Mouse (Mus musculus) limb, embryonic 15.5 days (tissue): ENCODE data around the gene Ttll10. TPM values are rescaled to one million over a fixed set of nuclear protein-coding genes. Genes with fewer than 3 reads are reported as not detected.

Experiments
- ATAC-seq: fragments of 200-750 bp; cut with Nextera tagmentation; 2 replicates; pipeline ENCODE4 v1.8.0; 2017; ENCODE audit warnings: low read depth, moderate TSS enrichment; ENCODE audit not compliant: insufficient number of reproducible peaks, low FRiP score, low TSS enrichment
- H3K27ac ChIP-seq: fragments of 300-500 bp; sonication (generic); 2 replicates; pipeline ENCODE4 v1.5.1; 2015; ENCODE audit warnings: moderate library complexity, mild to moderate bottlenecking, inconsistent platforms
- H3K27me3 ChIP-seq: fragments of 300-500 bp; sonication (generic); 2 replicates; pipeline ENCODE4 v1.6.1; 2015; ENCODE audit warnings: inconsistent platforms
- H3K36me3 ChIP-seq: fragments of 300-500 bp; sonication (generic); 2 replicates; pipeline ENCODE4 v1.6.1; 2015; ENCODE audit warnings: inconsistent platforms
- H3K4me1 ChIP-seq: fragments of 300-500 bp; sonication (generic); 2 replicates; pipeline ENCODE4 v1.6.1; 2015; ENCODE audit warnings: inconsistent platforms
- H3K4me2 ChIP-seq: fragments of 300-500 bp; sonication (generic); 2 replicates; pipeline ENCODE4 v1.6.1; 2015; ENCODE audit warnings: mild to moderate bottlenecking, inconsistent platforms
- H3K4me3 ChIP-seq: fragments of 300-500 bp; sonication (generic); 2 replicates; pipeline ENCODE4 v1.5.1; 2015; ENCODE audit warnings: mild to moderate bottlenecking, inconsistent platforms
- H3K9ac ChIP-seq: fragments of 300-500 bp; sonication (generic); 2 replicates; pipeline ENCODE4 v1.6.1; 2015; ENCODE audit warnings: inconsistent platforms
- H3K9me3 ChIP-seq: fragments of 300-500 bp; sonication (generic); 2 replicates; pipeline ENCODE4 v1.6.1; 2016; ENCODE audit warnings: inconsistent platforms
- WGBS: fragments of 180-500 bp; shearing (Covaris S2); methylation state at CpG from one replicate; pipeline ENCODE4 v1.1.7; 2015; 5-methylcytosine and 5-hydroxymethylcytosine counted together
- polyA plus RNA-seq: library from polyadenylated mRNA; unstranded; fragments of >200 nt; fragmentation: Nextera tagmentation; extraction: Ambion mirVana; gene quantifications from 2 replicates; pipeline ENCODE4 v1.2.1, GENCODE M21; 2015

Ttll10 gene
- polyA plus RNA-seq, 1 experiment from 2014 or later, result 3.1 TPM

GRCm38 (mm10) chr4:156063861-156064509 is 4.8 kb upstream of the Ttll10 start:
- H3K4me1 ChIP-seq, result peaks cover 12% of the 10 kb centered on the region; the same call in 1 of the 2 replicates
- no peaks in the 10 kb centered on the region for H3K27me3 ChIP-seq
- H3K36me3 ChIP-seq, result no peaks in the 10 kb centered on the region
- ATAC-seq, result no peak
- WGBS, result 17% methylated on average over 4 of the region's 4 CpGs
- no peaks in the 10 kb centered on the region for H3K9me3 ChIP-seq
- no peak overlapping the region for H3K9ac ChIP-seq
- no peak overlapping the region for H3K4me3 ChIP-seq
- 0 out of 2 replicates have a peak overlapping the region, but pooled peaks have one; percentile 40 for H3K27ac ChIP-seq
- H3K4me2 ChIP-seq, result no peak overlapping the region

GRCm38 (mm10) chr4:156059713-156060112 is 499 bp upstream of the Ttll10 start:
- Histone ChIP-seq H3K27ac (peak overlapping the region; percentile 70), H3K9ac (no peak overlapping the region), H3K36me3 (no peaks in the 10 kb centered on the region), H3K4me1 (peaks cover 12% of the 10 kb centered on the region; the same call in 1 of the 2 replicates), H3K9me3 (no peaks in the 10 kb centered on the region), H3K4me3 (peak overlapping the region; percentile 31), H3K27me3 (no peaks in the 10 kb centered on the region), H3K4me2 (no peak overlapping the region)
- 19% methylated on average over 10 of the region's 10 CpGs for WGBS
- peak; percentile 61; the same call in 1 of the 2 replicates for ATAC-seq

- peak overlapping the region; percentile 70 for H3K27ac ChIP-seq
Observed at GRCm38 (mm10) chr4:156058826-156059225, 388 bp downstream of the Ttll10 start.

GRCm38 (mm10) chr4:156057702-156058101 is 1.5 kb downstream of the Ttll10 start:
- Histone ChIP-seq H3K27ac (no peak overlapping the region), H3K4me2 (peak overlapping the region; percentile 22), H3K36me3 (no peaks in the 10 kb centered on the region), H3K27me3 (no peaks in the 10 kb centered on the region), H3K9ac (no peak overlapping the region), H3K9me3 (no peaks in the 10 kb centered on the region), H3K4me1 (0 out of 2 replicates have a peak, but pooled peaks cover 4% of the 10 kb centered on the region), H3K4me3 (peak overlapping the region; percentile 31)
- no peak for ATAC-seq
- 53% methylated on average over 10 of the region's 10 CpGs for WGBS

More at GRCm38 (mm10) chr4:156058826-156059225, 388 bp downstream of the Ttll10 start:
- Histone ChIP-seq H3K27me3 (no peaks in the 10 kb centered on the region), H3K9ac (no peak overlapping the region), H3K36me3 (no peaks in the 10 kb centered on the region), H3K4me3 (peak overlapping the region; percentile 31), H3K9me3 (no peaks in the 10 kb centered on the region), H3K4me1 (peaks cover 4% of the 10 kb centered on the region; the same call in 1 of the 2 replicates), H3K4me2 (0 out of 2 replicates have a peak overlapping the region, but pooled peaks have one; percentile 3)
- WGBS, result 57% methylated on average over 9 of the region's 9 CpGs
- no peak for ATAC-seq

GRCm38 (mm10) chr4:156055173-156055572 is 4.0 kb downstream of the Ttll10 start:
- H3K4me1 ChIP-seq, result peaks cover 4% of the 10 kb centered on the region; the same call in 1 of the 2 replicates
- H3K9ac ChIP-seq, result no peak overlapping the region
- H3K36me3 ChIP-seq, result no peaks in the 10 kb centered on the region
- WGBS, result 91% methylated on average over 5 of the region's 5 CpGs
- no peak for ATAC-seq
- H3K4me2 ChIP-seq, result no peak overlapping the region
- no peaks in the 10 kb centered on the region for H3K27me3 ChIP-seq
- no peaks in the 10 kb centered on the region for H3K9me3 ChIP-seq
- no peak overlapping the region for H3K4me3 ChIP-seq
- H3K27ac ChIP-seq, result no peak overlapping the region

- no peak for ATAC-seq
Observed at GRCm38 (mm10) chr4:156054606-156055005, 4.6 kb downstream of the Ttll10 start.

GRCm38 (mm10) chr4:156054130-156054529 is 5.1 kb downstream of the Ttll10 start:
- Histone ChIP-seq H3K9ac (no peak overlapping the region), H3K4me3 (no peak overlapping the region), H3K36me3 (no peaks in the 10 kb centered on the region), H3K4me2 (no peak overlapping the region), H3K27me3 (no peaks in the 10 kb centered on the region), H3K27ac (no peak overlapping the region), H3K9me3 (no peaks in the 10 kb centered on the region), H3K4me1 (no peaks in the 10 kb centered on the region; the same call in 1 of the 2 replicates)
- WGBS, result 76% methylated on average over 4 of the region's 4 CpGs
- no peak for ATAC-seq

More at GRCm38 (mm10) chr4:156054606-156055005, 4.6 kb downstream of the Ttll10 start:
- WGBS, result 96% methylated on average over 6 of the region's 6 CpGs
- no peak overlapping the region for H3K4me3 ChIP-seq
- no peaks in the 10 kb centered on the region for H3K9me3 ChIP-seq
- H3K4me2 ChIP-seq, result no peak overlapping the region
- H3K4me1 ChIP-seq, result peaks cover under 1% of the 10 kb centered on the region; the same call in 1 of the 2 replicates
- H3K27ac ChIP-seq, result no peak overlapping the region
- no peak overlapping the region for H3K9ac ChIP-seq
- H3K36me3 ChIP-seq, result no peaks in the 10 kb centered on the region
- H3K27me3 ChIP-seq, result no peaks in the 10 kb centered on the region

- no peaks in the 10 kb centered on the region; the same call in 1 of the 2 replicates for H3K4me1 ChIP-seq
- no peak overlapping the region for H3K4me3 ChIP-seq
- no peak overlapping the region for H3K9ac ChIP-seq
- H3K4me2 ChIP-seq, result no peak overlapping the region
- 74% methylated on average over 4 of the region's 4 CpGs for WGBS
- no peak for ATAC-seq
- no peak overlapping the region for H3K27ac ChIP-seq
- no peaks in the 10 kb centered on the region for H3K9me3 ChIP-seq
- H3K36me3 ChIP-seq, result no peaks in the 10 kb centered on the region
- H3K27me3 ChIP-seq, result no peaks in the 10 kb centered on the region
Observed at GRCm38 (mm10) chr4:156053113-156053512, 6.1 kb downstream of the Ttll10 start.

- Histone ChIP-seq H3K27me3 (no peaks in the 10 kb centered on the region), H3K27ac (no peak overlapping the region), H3K4me3 (no peak overlapping the region), H3K36me3 (no peaks in the 10 kb centered on the region), H3K9ac (no peak overlapping the region), H3K4me2 (no peak overlapping the region), H3K4me1 (no peaks in the 10 kb centered on the region; the same call in 1 of the 2 replicates), H3K9me3 (no peaks in the 10 kb centered on the region)
- no peak for ATAC-seq
- WGBS, result 70% methylated on average over 6 of the region's 6 CpGs
Observed at GRCm38 (mm10) chr4:156050391-156050980, 8.7 kb downstream of the Ttll10 start.

- no peak for ATAC-seq
- H3K4me1 ChIP-seq, result no peaks in the 10 kb centered on the region; the same call in 1 of the 2 replicates
- H3K27ac ChIP-seq, result no peak overlapping the region
- H3K4me3 ChIP-seq, result no peak overlapping the region
- H3K4me2 ChIP-seq, result no peak overlapping the region
- no peaks in the 10 kb centered on the region for H3K9me3 ChIP-seq
- no peaks in the 10 kb centered on the region for H3K36me3 ChIP-seq
- H3K27me3 ChIP-seq, result no peaks in the 10 kb centered on the region
- no peak overlapping the region for H3K9ac ChIP-seq
- WGBS, result 80% methylated on average over 3 of the region's 3 CpGs
Observed at GRCm38 (mm10) chr4:156049779-156050178, 9.4 kb downstream of the Ttll10 start.

GRCm38 (mm10) chr4:156044754-156045153 is 14.5 kb downstream of the Ttll10 start:
- H3K27me3 ChIP-seq, result no peaks in the 10 kb centered on the region

GRCm38 (mm10) chr4:156034901-156035300 is 24.3 kb downstream of the Ttll10 start:
- no peaks in the 10 kb centered on the region for H3K36me3 ChIP-seq
- peaks cover 25% of the 10 kb centered on the region for H3K27me3 ChIP-seq
- peaks cover 35% of the 10 kb centered on the region for H3K4me1 ChIP-seq
- H3K27ac ChIP-seq, result no peak overlapping the region
- H3K9ac ChIP-seq, result no peak overlapping the region
- ATAC-seq, result no peak
- H3K4me2 ChIP-seq, result peak overlapping the region; percentile 27; the same call in 1 of the 2 replicates
- peak overlapping the region; percentile 20; the same call in 1 of the 2 replicates for H3K4me3 ChIP-seq
- 11% methylated on average over 25 of the region's 25 CpGs for WGBS
- H3K9me3 ChIP-seq, result no peaks in the 10 kb centered on the region

More at GRCm38 (mm10) chr4:156044754-156045153, 14.5 kb downstream of the Ttll10 start:
- no peak for ATAC-seq
- Histone ChIP-seq H3K4me2 (no peak overlapping the region), H3K36me3 (no peaks in the 10 kb centered on the region), H3K4me3 (no peak overlapping the region), H3K4me1 (no peaks in the 10 kb centered on the region), H3K9me3 (no peaks in the 10 kb centered on the region), H3K27ac (no peak overlapping the region), H3K9ac (no peak overlapping the region)
- 59% methylated on average over 5 of the region's 5 CpGs for WGBS
